Mouse (Mus musculus) stomach, postnatal 0 days (tissue): ENCODE data around the gene Cyp2ab1.

ENCODE experiments used
- CTCF ChIP-seq: IDR thresholded peaks from 2 replicates; pipeline ENCODE4 v1.5.1; 2016; ENCODE audit warnings: antibody characterized with exemption, low read depth, mild to moderate bottlenecking, moderate library complexity
- EP300 ChIP-seq: optimal IDR thresholded peaks from 2 replicates; pipeline ENCODE3; 2016; ENCODE audit warnings: antibody characterized with exemption

- TF ChIP-seq CTCF (no peak), EP300 (no peak)
Observed at GRCm38 (mm10) chr16:20265089-20265488, 60.1 kb downstream of the Cyp2ab1 start.
